Mouse (Mus musculus): ENCODE results near the gene Rps27l. TPM values are rescaled to one million over a fixed set of nuclear protein-coding genes. Genes with fewer than 3 reads are reported as not detected.
A peak's percentile ranks its signal among the peaks of the same experiment; 100 is the strongest.

Gene Rps27l
- polyA plus RNA-seq, 1 experiment from 2014 or later: 572 TPM

GRCm38 (mm10) chr9:66991021-66991749 is 45.3 kb downstream of the Rps27l start:
- no peaks in the 10 kb centered on the region for H3K27me3 ChIP-seq (replicated peaks; ENCODE audit: insufficient read depth, low read length)
- H3K4me2 ChIP-seq (replicated peaks; ENCODE audit: low read depth, low read length): peak overlapping the region; percentile 32
- H3K4me3 ChIP-seq (ENCODE audit: low read depth, low read length): no peak overlapping the region
- DNase-seq (ENCODE audit: low spot score) (no peak), ATAC-seq (peak; percentile 20; the same call in 1 of the 2 replicates)
- H3K4me1 ChIP-seq (ENCODE audit: insufficient read depth, low read depth, low read length): peaks cover 25% of the 10 kb centered on the region
- H3K9ac ChIP-seq (replicated peaks; ENCODE audit: low read depth): no peak overlapping the region
- no peaks in the 10 kb centered on the region for H3K36me3 ChIP-seq (ENCODE audit: insufficient read depth, low read length)
- 36% methylated on average over 9 of the region's 9 CpGs for WGBS
- peak overlapping the region; percentile 51 for H3K27ac ChIP-seq (ENCODE audit: low read length)
- H3K9me3 ChIP-seq (ENCODE audit: low read length): no peaks in the 10 kb centered on the region
- no peak for TF ChIP-seq CTCF (IDR thresholded peaks at IDR 0.05)
- no peak for TF ChIP-seq EP300 (IDR thresholded peaks at IDR 0.05)

GRCm38 (mm10) chr9:66991750-66992410 is 46.0 kb downstream of the Rps27l start:
- TF ChIP-seq CTCF (IDR thresholded peaks at IDR 0.05) (no peak), EP300 (IDR thresholded peaks at IDR 0.05) (no peak)
- Histone ChIP-seq H3K9ac (replicated peaks; ENCODE audit: low read depth) (no peak overlapping the region), H3K27ac (ENCODE audit: low read length) (peak overlapping the region; percentile 51), H3K4me3 (ENCODE audit: low read depth, low read length) (no peak overlapping the region), H3K27me3 (replicated peaks; ENCODE audit: insufficient read depth, low read length) (no peaks in the 10 kb centered on the region), H3K4me2 (replicated peaks; ENCODE audit: low read depth, low read length) (peak overlapping the region; percentile 32), H3K9me3 (ENCODE audit: low read length) (no peaks in the 10 kb centered on the region), H3K4me1 (ENCODE audit: insufficient read depth, low read depth, low read length) (peaks cover 25% of the 10 kb centered on the region), H3K36me3 (ENCODE audit: insufficient read depth, low read length) (no peaks in the 10 kb centered on the region)
- ATAC-seq (peak; percentile 42), DNase-seq (ENCODE audit: low spot score) (peak; percentile 72)
- 38% methylated on average over 8 of the region's 8 CpGs for WGBS

Other genes with a start within 250 kb of the Rps27l start
- gene Car12, start 232.4 kb upstream of the Rps27l start, polyA plus RNA-seq (2015; fragmentation: Nextera tagmentation; extraction: Ambion mirVana): 0.24 and 0.35 TPM in 2 replicates
- gene Aph1b, start 150.6 kb upstream of the Rps27l start, polyA plus RNA-seq (2015; fragmentation: Nextera tagmentation; extraction: Ambion mirVana): 4.4 and 6.3 TPM in 2 replicates
- 0.27 and 0.51 TPM in 2 replicates for gene Gm10647, start 149.0 kb upstream of the Rps27l start, polyA plus RNA-seq (2015; fragmentation: Nextera tagmentation; extraction: Ambion mirVana)
- 10.5 and 11.7 TPM in 2 replicates for gene Aph1c, start 111.4 kb upstream of the Rps27l start, polyA plus RNA-seq (2015; fragmentation: Nextera tagmentation; extraction: Ambion mirVana)
- gene Rab8b, start 26.4 kb upstream of the Rps27l start, polyA plus RNA-seq (2015; fragmentation: Nextera tagmentation; extraction: Ambion mirVana): 15.6 and 20.4 TPM in 2 replicates
- gene Lactb, start 29.4 kb downstream of the Rps27l start, polyA plus RNA-seq (2015; fragmentation: Nextera tagmentation; extraction: Ambion mirVana): 13.8 and 15.4 TPM in 2 replicates
- gene Tpm1, start 103.3 kb downstream of the Rps27l start, polyA plus RNA-seq (2015; fragmentation: Nextera tagmentation; extraction: Ambion mirVana): 695 and 781 TPM in 2 replicates

Data from lung, postnatal 0 days (tissue).